Mouse (Mus musculus) megakaryocyte progenitor cell, adult 5-6 weeks (primary cell): Measurements from ENCODE around the gene Memo1. TPM values are rescaled to one million over a fixed set of nuclear protein-coding genes. Genes with fewer than 3 reads are reported as not detected.
"Not testable (repeated sequence)": the region's sequence is repeated elsewhere in the genome, so short reads cannot be mapped to it uniquely, and the experiment has no call there.

Experiments used
- ATAC-seq: replicated peaks from 2 replicates; pipeline ENCODE4 v1.8.0; 2016; ENCODE audit warnings: mild to moderate bottlenecking, moderate TSS enrichment, inconsistent platforms; ENCODE audit not compliant: poor library complexity
- total RNA-seq, 2 experiments: library from RNA; stranded (forward) in 1 of 2; stranded (reverse) in 1 of 2; fragments of 157-497, 149-512 nt in 1 of 2; fragments of 200-1000 nt in 1 of 2; gene quantifications; 2 replicates each; pipeline versions ENCODE4 v1.2.3 to v1.2.4; 2015 to 2017

Memo1 gene
- total RNA-seq (2015) (99.8 and 103 TPM in 2 replicates), total RNA-seq (2017) (85.1 and 107 TPM in 2 replicates)

GRCm38 (mm10) chr17:74295026-74295970 is at the start of gene Memo1:
Gene Memo1, minus strand, starts transcription at chr17:74295521.
- peak; percentile 55 for ATAC-seq

- ATAC-seq, result no peak
Measured at GRCm38 (mm10) chr17:74341151-74341550, 45.8 kb upstream of the Memo1 start.

- peak; percentile 52 for ATAC-seq
Measured at GRCm38 (mm10) chr17:74338937-74339804, 43.9 kb upstream of the Memo1 start, which contains the start of gene Spast. Gene Spast, plus strand, starts transcription at chr17:74338987.

GRCm38 (mm10) chr17:74338225-74338931 is 43.1 kb upstream of the Memo1 start:
- ATAC-seq, result peak; percentile 95

GRCm38 (mm10) chr17:74331049-74331676 is 35.8 kb upstream of the Memo1 start:
- no peak for ATAC-seq

- ATAC-seq, result peak; percentile 99
Measured at GRCm38 (mm10) chr17:74328146-74328545, 32.8 kb upstream of the Memo1 start.

GRCm38 (mm10) chr17:74327195-74327594 is 31.9 kb upstream of the Memo1 start:
- not testable (repeated sequence) for ATAC-seq

- no peak for ATAC-seq
Measured at GRCm38 (mm10) chr17:74323844-74324243, 28.5 kb upstream of the Memo1 start, which contains the start of gene Dpy30. Gene Dpy30, minus strand, starts transcription at chr17:74323944.

- ATAC-seq, result peak; percentile 74
Measured at GRCm38 (mm10) chr17:74322400-74323054, 27.2 kb upstream of the Memo1 start.

- no peak for ATAC-seq
Measured at GRCm38 (mm10) chr17:74318721-74319120, 23.4 kb upstream of the Memo1 start.

- ATAC-seq, result peak; percentile 87
Measured at GRCm38 (mm10) chr17:74316309-74316863, 21.1 kb upstream of the Memo1 start.

- no peak; the same call in 1 of the 2 replicates for ATAC-seq
Measured at GRCm38 (mm10) chr17:74315445-74316308, 20.4 kb upstream of the Memo1 start.

- ATAC-seq, result no peak
Measured at GRCm38 (mm10) chr17:74306021-74306420, 10.7 kb upstream of the Memo1 start.

GRCm38 (mm10) chr17:74305616-74306015 is 10.3 kb upstream of the Memo1 start:
- ATAC-seq, result no peak

GRCm38 (mm10) chr17:74304060-74304459 is 8.7 kb upstream of the Memo1 start:
- peak; percentile 91 for ATAC-seq

- peak; percentile 36 for ATAC-seq
Measured at GRCm38 (mm10) chr17:74300089-74300488, 4.8 kb upstream of the Memo1 start.

GRCm38 (mm10) chr17:74296991-74297390 is 1.7 kb upstream of the Memo1 start:
- ATAC-seq, result not testable (repeated sequence)
